Mouse (Mus musculus) T-helper 2 cell (primary cell): ENCODE data around the gene Gm6482.
"Not testable (repeated sequence)": the region's sequence is repeated elsewhere in the genome, so short reads cannot be mapped to it uniquely, and the experiment has no call there.

Source experiments
- in situ Hi-C: fragments of 300-600 bp; cut with MboI, MseI; formaldehyde crosslinking; loops from one replicate; pipeline ENCODE4 v1.15.1; 2025; ENCODE audit warnings: high pct_unique_total_duplicates

The Gm6482 gene

GRCm38 (mm10) chr14:41408181-41408580, at the start of gene Gm6482:
Gene Gm6482, minus strand, starts transcription at chr14:41408281.
- in situ Hi-C loops, result not testable (repeated sequence)

- in situ Hi-C loops, result loop anchor here (5.0 kb wide), 1 partner anchor 709 kb away; the partner anchor contains the start of gene Gm17027
Observed at GRCm38 (mm10) chr14:41453418-41453817, 45.3 kb upstream of the Gm6482 start, which contains the start of gene Gm7954. Gene Gm7954, minus strand, starts transcription at chr14:41453518.

- in situ Hi-C loops, result loop anchor here (10.0 kb wide), 1 partner anchor 709 kb away; no protein-coding TSS in a partner anchor
Observed at GRCm38 (mm10) chr14:41425393-41426075, 17.5 kb upstream of the Gm6482 start.

- in situ Hi-C loops, result loop anchor here (10.0 kb wide), 1 partner anchor 710 kb away; no protein-coding TSS in a partner anchor
Observed at GRCm38 (mm10) chr14:41424694-41425093, 16.6 kb upstream of the Gm6482 start.

GRCm38 (mm10) chr14:41386279-41386678, 21.8 kb downstream of the Gm6482 start, which contains the start of gene Gm7945:
Gene Gm7945, minus strand, starts transcription at chr14:41386379.
- in situ Hi-C loops, result loop anchor here (10.0 kb wide), 1 partner anchor 1119 kb away; the partner anchor contains the start of gene Gm8020
